Mouse (Mus musculus): ENCODE results near the gene Slc35f5. TPM values are rescaled to one million over a fixed set of nuclear protein-coding genes. Genes with fewer than 3 reads are reported as not detected.

Slc35f5 gene
- total RNA-seq, 2 experiments from 2014 or later, result 7.1 to 14.5 TPM

- ATAC-seq (ENCODE audit: poor library complexity, severe bottlenecking), result no peak
These were observed 7.7 kb downstream of the Slc35f5 start for GRCm38 (mm10) chr1:125568126-125568525.

GRCm38 (mm10) chr1:125574219-125574618 lies 13.8 kb downstream of the Slc35f5 start:
- ATAC-seq (ENCODE audit: poor library complexity, severe bottlenecking), result peak; percentile 47; the same call in 1 of the 2 replicates

GRCm38 (mm10) chr1:125575458-125576114 lies 15.2 kb downstream of the Slc35f5 start:
- ATAC-seq (ENCODE audit: poor library complexity, severe bottlenecking), result no peak

- ATAC-seq (ENCODE audit: poor library complexity, severe bottlenecking), result no peak
These were observed 16.6 kb downstream of the Slc35f5 start for GRCm38 (mm10) chr1:125576965-125577364.

GRCm38 (mm10) chr1:125578091-125578490 lies 17.7 kb downstream of the Slc35f5 start:
- no peak for ATAC-seq (ENCODE audit: poor library complexity, severe bottlenecking)

GRCm38 (mm10) chr1:125581134-125581533 lies 20.7 kb downstream of the Slc35f5 start:
- no peak for ATAC-seq (ENCODE audit: poor library complexity, severe bottlenecking)

GRCm38 (mm10) chr1:125603620-125604019 lies 43.2 kb downstream of the Slc35f5 start:
- ATAC-seq (ENCODE audit: poor library complexity, severe bottlenecking), result 0 out of 2 replicates have a peak, but pooled peaks have one; percentile 15

GRCm38 (mm10) chr1:125607087-125607803 lies 46.9 kb downstream of the Slc35f5 start:
- ATAC-seq (ENCODE audit: poor library complexity, severe bottlenecking), result peak; percentile 82

GRCm38 (mm10) chr1:125624376-125625076 lies 64.1 kb downstream of the Slc35f5 start:
- ATAC-seq (ENCODE audit: poor library complexity, severe bottlenecking), result no peak

GRCm38 (mm10) chr1:125639501-125640253 lies 79.3 kb downstream of the Slc35f5 start:
- no peak for ATAC-seq (ENCODE audit: poor library complexity, severe bottlenecking)

- ATAC-seq (ENCODE audit: poor library complexity, severe bottlenecking), result no peak
These were observed 83.2 kb downstream of the Slc35f5 start for GRCm38 (mm10) chr1:125643643-125644042.

Other genes starting within 250 kb of the Slc35f5 start
- 1,201 and 1,297 TPM in 2 replicates for gene Actr3, start 124.9 kb upstream of the Slc35f5 start, total RNA-seq (2015)
- 1,894 and 2,105 TPM in 2 replicates for gene Actr3, start 124.9 kb upstream of the Slc35f5 start, total RNA-seq (2017)
- gene Gpr39, start 116.4 kb downstream of the Slc35f5 start, total RNA-seq (2015), result not detected in 2 replicates
- not detected in 2 replicates for gene Gpr39, start 116.4 kb downstream of the Slc35f5 start, total RNA-seq (2017)

Measured in megakaryocyte, adult 5-6 weeks (primary cell).